Mouse (Mus musculus) forebrain, embryonic 14.5 days (tissue): Measurements from ENCODE around the gene B230217C12Rik. TPM values are rescaled to one million over a fixed set of nuclear protein-coding genes. Genes with fewer than 3 reads are reported as not detected.

Source experiments
- ATAC-seq: fragments of 200-750 bp; cut with Nextera tagmentation; 2 replicates; pipeline ENCODE4 v1.8.0; 2017; ENCODE audit warnings: mild to moderate bottlenecking, moderate library complexity
- DNase-seq: peaks from one replicate; pipeline ENCODE4 v3.0.0-alpha.2; 2015; ENCODE audit warnings: low spot score
- H3K27ac ChIP-seq: fragments of 300-500 bp; sonication (generic); 2 replicates; pipeline ENCODE4 v1.5.1; 2014; ENCODE audit warnings: low read depth, mild to moderate bottlenecking, control low read depth, low read length, moderate library complexity
- H3K27me3 ChIP-seq: fragments of 300-500 bp; sonication (generic); replicated peaks from 2 replicates; pipeline ENCODE4 v1.6.1; 2014; ENCODE audit warnings: low read length, control low read depth, mixed read lengths; ENCODE audit not compliant: control insufficient read depth, insufficient read depth
- H3K36me3 ChIP-seq: fragments of 300-500 bp; sonication (generic); 2 replicates; pipeline ENCODE4 v1.6.1; 2014; ENCODE audit warnings: low read length, control low read depth; ENCODE audit not compliant: control insufficient read depth, insufficient read depth
- H3K4me1 ChIP-seq: fragments of 300-500 bp; sonication (generic); 2 replicates; pipeline ENCODE4 v1.6.1; 2014; ENCODE audit warnings: antibody characterized with exemption, low read length, control low read depth; ENCODE audit not compliant: control insufficient read depth, insufficient read depth
- H3K4me2 ChIP-seq: fragments of 300-500 bp; sonication (generic); 2 replicates; pipeline ENCODE4 v1.6.1; 2014; ENCODE audit warnings: mild to moderate bottlenecking, control low read depth, low read length
- H3K4me3 ChIP-seq: fragments of 300-500 bp; sonication (generic); 2 replicates; pipeline ENCODE4 v1.5.1; 2014; ENCODE audit warnings: low read depth, low read length, control low read depth
- H3K9ac ChIP-seq: fragments of 300-500 bp; sonication (generic); 2 replicates; pipeline ENCODE4 v1.6.1; 2014; ENCODE audit warnings: mild to moderate bottlenecking, low read length, control low read depth, moderate library complexity
- H3K9me3 ChIP-seq: fragments of 300-500 bp; sonication (generic); replicated peaks from 2 replicates; pipeline ENCODE4 v1.6.1; 2016; ENCODE audit warnings: low read length, control low read depth, mixed read lengths; ENCODE audit not compliant: control insufficient read depth
- WGBS: fragments of 180-500 bp; shearing (Covaris S2); extraction: QIAGEN DNeasy Blood & Tissue Kit; methylation state at CpG from one replicate; pipeline ENCODE4 v1.1.7; 2014; 5-methylcytosine and 5-hydroxymethylcytosine counted together
- polyA plus RNA-seq: library from polyadenylated mRNA; unstranded; fragments of >200 nt; fragmentation: Nextera tagmentation; extraction: Ambion mirVana; gene quantifications from 2 replicates; pipeline ENCODE4 v1.2.1, GENCODE M21; 2014

Gene B230217C12Rik
- polyA plus RNA-seq, 1 experiment from 2014 or later: 20.3 TPM

DNA sequence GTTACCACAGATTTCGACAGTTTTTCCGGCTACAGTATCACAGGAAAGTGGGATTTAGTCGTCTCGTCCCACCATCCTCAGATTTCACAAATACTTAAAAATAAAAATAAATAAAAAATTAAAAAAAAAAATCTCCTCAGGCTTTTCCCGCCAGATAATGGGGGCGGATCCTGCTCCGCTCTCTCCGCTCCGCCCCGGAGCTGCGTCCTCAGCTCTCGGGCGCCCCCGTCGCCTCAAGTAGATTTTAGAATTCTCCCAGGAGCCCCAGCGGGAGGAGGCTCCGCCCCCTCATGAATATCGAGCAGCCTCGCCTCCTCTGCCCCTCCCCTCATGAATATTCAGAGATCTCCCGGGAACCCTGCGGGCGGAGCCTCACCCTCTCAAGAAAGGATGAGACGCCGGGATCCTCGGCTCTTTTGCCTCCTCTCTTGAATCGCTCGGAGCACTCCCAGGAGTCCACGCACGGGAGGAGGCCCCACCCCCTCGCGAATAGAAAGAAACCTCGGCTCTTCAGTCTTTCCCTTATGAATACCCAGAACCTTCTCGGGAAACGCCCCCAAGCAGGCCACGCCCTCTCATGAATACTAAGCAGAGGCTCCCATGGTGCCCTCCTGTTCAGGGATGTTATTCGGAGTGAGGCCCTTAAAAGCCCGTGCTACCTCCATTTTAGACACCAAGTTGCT, 43.5 kb downstream of the B230217C12Rik start, which contains the start of gene Fbxo47:
TSS of gene Fbxo47 (minus strand) at position 237 of the 683 bp plus-strand sequence.
- H3K9me3 ChIP-seq: no peaks in the 10 kb centered on the region

DNA sequence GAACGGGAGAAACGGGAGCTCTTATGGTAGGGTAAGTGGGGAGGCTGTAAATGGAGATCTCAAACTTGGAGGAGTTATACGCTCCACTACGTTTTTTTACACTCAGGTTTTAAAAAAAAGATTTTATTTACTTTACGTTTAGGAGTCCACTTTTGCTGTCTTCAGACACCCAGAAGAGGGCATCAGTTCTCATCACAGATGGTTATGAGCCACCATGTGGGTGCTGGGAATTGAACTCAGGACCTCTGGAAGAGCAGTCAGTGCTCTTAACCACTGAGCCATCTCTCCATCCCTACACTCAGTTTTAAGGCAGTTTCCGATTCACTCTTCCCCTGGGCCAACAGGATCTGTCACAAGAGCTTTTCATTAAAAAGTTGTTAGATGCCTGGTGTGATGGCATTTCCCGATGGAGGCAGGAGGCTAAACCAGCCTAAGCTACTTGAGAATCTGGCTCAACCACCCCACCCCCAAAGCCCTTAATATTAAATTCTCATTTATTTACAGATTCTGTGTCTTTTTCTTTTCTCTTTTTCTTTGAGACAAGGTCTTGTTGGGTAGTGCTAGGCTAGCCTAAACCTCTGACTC, 44.1 kb downstream of the B230217C12Rik start:
- no peak for DNase-seq
- H3K4me3 ChIP-seq: peak overlapping the region; percentile 55
- peak; percentile 20; the same call in 1 of the 2 replicates for ATAC-seq
- H3K27me3 ChIP-seq: no peaks in the 10 kb centered on the region
- 26% methylated on average over 7 of the region's 7 CpGs for WGBS
- H3K36me3 ChIP-seq: no peaks in the 10 kb centered on the region
- no peaks in the 10 kb centered on the region for H3K9me3 ChIP-seq
- peak overlapping the region; percentile 5 for H3K9ac ChIP-seq
- no peaks in the 10 kb centered on the region for H3K4me1 ChIP-seq
- H3K4me2 ChIP-seq: peak overlapping the region; percentile 52
- peak overlapping the region; percentile 68 for H3K27ac ChIP-seq

More for the DNA sequence above, 43.5 kb downstream of the B230217C12Rik start, which contains the start of gene Fbxo47:
- H3K9ac ChIP-seq: peak within 1 kb of the TSS; percentile 58
- no peaks in the 10 kb centered on the region for H3K36me3 ChIP-seq
- peak within 1 kb of the TSS; percentile 55 for H3K4me3 ChIP-seq
- H3K4me2 ChIP-seq: peak within 1 kb of the TSS; percentile 52
- under 1% methylated on average over 37 of the region's 37 CpGs for WGBS
- peak; percentile 97 for ATAC-seq
- H3K4me1 ChIP-seq: no peaks in the 10 kb centered on the region
- H3K27ac ChIP-seq: peak within 1 kb of the TSS; percentile 68
- H3K27me3 ChIP-seq: no peaks in the 10 kb centered on the region
- peak; percentile 99 for DNase-seq

DNA sequence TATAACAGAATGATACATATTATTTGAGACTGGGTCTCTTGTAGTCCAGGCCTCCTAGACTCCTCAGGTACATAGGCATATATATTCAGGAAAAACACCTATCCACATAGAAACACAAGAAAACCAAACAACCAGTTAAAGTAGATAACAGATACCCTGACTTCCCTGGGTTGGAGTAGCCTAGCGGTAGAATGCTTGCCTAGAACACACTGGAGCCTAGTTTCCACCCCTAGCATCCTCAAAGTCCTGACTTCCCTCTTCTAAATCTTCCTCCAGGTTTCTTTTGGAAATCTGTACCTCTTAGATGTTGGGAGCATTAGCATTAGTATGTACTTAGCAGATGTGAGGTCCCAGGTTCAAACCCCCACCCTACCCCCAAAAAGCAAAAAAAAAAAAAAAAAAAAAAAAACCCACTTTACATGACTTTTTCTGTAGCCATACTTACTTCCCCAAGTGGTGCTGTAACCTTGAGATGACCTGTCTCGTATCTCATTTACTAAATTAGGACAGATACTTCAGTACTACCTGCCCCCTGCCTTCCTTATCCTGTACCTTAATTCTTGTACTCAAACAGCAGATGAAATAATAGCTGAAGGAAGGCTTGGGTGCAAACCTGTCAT, 44.8 kb downstream of the B230217C12Rik start:
- DNase-seq (no peak), ATAC-seq (no peak)
- Histone ChIP-seq H3K9ac (no peak overlapping the region), H3K4me3 (no peak overlapping the region), H3K4me2 (no peak overlapping the region), H3K36me3 (no peaks in the 10 kb centered on the region), H3K27ac (no peak overlapping the region), H3K9me3 (no peaks in the 10 kb centered on the region), H3K27me3 (no peaks in the 10 kb centered on the region), H3K4me1 (no peaks in the 10 kb centered on the region)
- WGBS: 99% methylated on average over 2 of the region's 2 CpGs

DNA sequence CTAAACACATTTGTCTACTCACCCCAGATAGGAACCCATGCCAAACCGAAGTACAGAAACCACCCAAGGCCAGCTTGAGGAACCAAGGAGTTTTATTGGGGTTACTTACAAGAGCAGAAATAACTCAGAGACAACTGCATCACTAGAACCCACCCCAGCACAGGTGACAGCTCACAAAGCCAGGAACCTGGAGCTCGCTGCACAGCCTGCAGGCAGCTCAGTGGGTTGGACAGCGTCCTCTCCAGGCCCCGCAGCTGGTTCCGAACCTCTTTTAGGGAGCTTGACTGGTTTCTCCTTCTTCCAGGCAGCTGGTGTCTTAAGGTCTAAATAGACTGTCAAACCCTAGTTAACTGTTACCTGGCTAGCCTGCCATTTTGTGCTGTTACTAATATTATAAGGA, 51.2 kb downstream of the B230217C12Rik start:
- Histone ChIP-seq H3K4me1 (no peaks in the 10 kb centered on the region), H3K27me3 (no peaks in the 10 kb centered on the region), H3K4me3 (no peak overlapping the region), H3K27ac (no peak overlapping the region), H3K36me3 (no peaks in the 10 kb centered on the region), H3K9me3 (no peaks in the 10 kb centered on the region), H3K4me2 (no peak overlapping the region), H3K9ac (no peak overlapping the region)
- 73% methylated on average over 5 of the region's 5 CpGs for WGBS
- ATAC-seq (no peak), DNase-seq (no peak)

Other genes with a start within 250 kb of the B230217C12Rik start
- gene Epop, start 211.1 kb upstream of the B230217C12Rik start, polyA plus RNA-seq: 2.5 and 3.3 TPM in 2 replicates
- 5.0 and 5.9 TPM in 2 replicates for gene Mllt6, start 177.4 kb upstream of the B230217C12Rik start, polyA plus RNA-seq
- 17.3 and 19.5 TPM in 2 replicates for gene Cisd3, start 155.0 kb upstream of the B230217C12Rik start, polyA plus RNA-seq
- 17.6 and 21.9 TPM in 2 replicates for gene Pcgf2, start 140.3 kb upstream of the B230217C12Rik start, polyA plus RNA-seq
- gene Psmb3, start 137.4 kb upstream of the B230217C12Rik start, polyA plus RNA-seq: 530 and 674 TPM in 2 replicates
- gene Pip4k2b, start 96.1 kb upstream of the B230217C12Rik start, polyA plus RNA-seq: 6.0 and 6.9 TPM in 2 replicates
- gene Cwc25, start 74.2 kb upstream of the B230217C12Rik start, polyA plus RNA-seq: 9.9 and 11.1 TPM in 2 replicates
- gene 1700001P01Rik, start 64.9 kb upstream of the B230217C12Rik start, polyA plus RNA-seq: 0.50 TPM in 1 of 2 replicates, not detected in the other
- gene Rpl23, start 58.3 kb upstream of the B230217C12Rik start, polyA plus RNA-seq: 348 and 451 TPM in 2 replicates
- gene Lasp1, start 41.8 kb upstream of the B230217C12Rik start, polyA plus RNA-seq: 77.6 and 94.6 TPM in 2 replicates
- 0.40 and 0.65 TPM in 2 replicates for gene Fbxo47, start 43.4 kb downstream of the B230217C12Rik start, polyA plus RNA-seq
- gene Plxdc1, start 145.7 kb downstream of the B230217C12Rik start, polyA plus RNA-seq: 0.48 and 0.84 TPM in 2 replicates
- 2.8 and 4.8 TPM in 2 replicates for gene Arl5c, start 155.4 kb downstream of the B230217C12Rik start, polyA plus RNA-seq
- gene Cacnb1, start 182.3 kb downstream of the B230217C12Rik start, polyA plus RNA-seq: 22.1 and 29.2 TPM in 2 replicates
- 787 and 932 TPM in 2 replicates for gene Rpl19, start 185.9 kb downstream of the B230217C12Rik start, polyA plus RNA-seq
- 1.1 and 2.4 TPM in 2 replicates for gene Stac2, start 212.7 kb downstream of the B230217C12Rik start, polyA plus RNA-seq